Mouse (Mus musculus) lung, embryonic 14.5 days (tissue): ENCODE data around the gene B9d1. TPM values are rescaled to one million over a fixed set of nuclear protein-coding genes. Genes with fewer than 3 reads are reported as not detected.

Source experiments
- ATAC-seq: fragments of 200-750 bp; cut with Nextera tagmentation; 2 replicates; pipeline ENCODE4 v1.8.0; 2017; ENCODE audit warnings: mild to moderate bottlenecking, moderate TSS enrichment, moderate library complexity; ENCODE audit not compliant: insufficient read depth
- DNase-seq: peaks from one replicate; pipeline ENCODE4 v3.0.0-alpha.2; 2015
- H3K27ac ChIP-seq: fragments of 300-500 bp; sonication (generic); 2 replicates; pipeline ENCODE4 v1.5.1; 2014; ENCODE audit warnings: low read depth, mild to moderate bottlenecking, moderate library complexity
- H3K27me3 ChIP-seq: fragments of 300-500 bp; sonication (generic); 2 replicates; pipeline ENCODE4 v1.6.1; 2014; ENCODE audit warnings: low read length, control low read depth; ENCODE audit not compliant: insufficient read depth
- H3K36me3 ChIP-seq: fragments of 300-500 bp; sonication (generic); 2 replicates; pipeline ENCODE4 v1.6.1; 2014; ENCODE audit warnings: control low read depth; ENCODE audit not compliant: insufficient read depth
- H3K4me1 ChIP-seq: fragments of 300-500 bp; sonication (generic); 2 replicates; pipeline ENCODE4 v1.6.1; 2014; ENCODE audit warnings: antibody characterized with exemption, control low read depth; ENCODE audit not compliant: insufficient read depth
- H3K4me2 ChIP-seq: fragments of 300-500 bp; sonication (generic); 2 replicates; pipeline ENCODE4 v1.6.1; 2014; ENCODE audit warnings: mild to moderate bottlenecking
- H3K4me3 ChIP-seq: fragments of 300-500 bp; sonication (generic); 2 replicates; pipeline ENCODE4 v1.5.1; 2014; ENCODE audit warnings: low read depth, low read length
- H3K9ac ChIP-seq: fragments of 300-500 bp; sonication (generic); 2 replicates; pipeline ENCODE4 v1.6.1; 2014
- H3K9me3 ChIP-seq: fragments of 300-500 bp; sonication (generic); 2 replicates; pipeline ENCODE4 v1.6.1; 2016; ENCODE audit warnings: low read depth, low read length, control low read depth
- CTCF ChIP-seq: IDR thresholded peaks from 2 replicates; pipeline ENCODE4 v1.5.1; 2016; ENCODE audit warnings: antibody characterized with exemption, low read depth
- WGBS: fragments of 180-500 bp; shearing (Covaris S2); extraction: QIAGEN DNeasy Blood & Tissue Kit; methylation state at CpG from one replicate; pipeline ENCODE4 v1.1.7; 2014; 5-methylcytosine and 5-hydroxymethylcytosine counted together
- polyA plus RNA-seq: library from polyadenylated mRNA; unstranded; fragments of >200 nt; fragmentation: Nextera tagmentation; extraction: Ambion mirVana; gene quantifications from 2 replicates; pipeline ENCODE4 v1.2.1, GENCODE M21; 2014

B9d1 gene
- polyA plus RNA-seq, 1 experiment from 2014 or later, result 54.1 TPM

- H3K4me1 ChIP-seq, result no peaks in the 10 kb centered on the region
- 82% methylated on average over 2 of the region's 2 CpGs for WGBS
- ATAC-seq, result no peak
- no peaks in the 10 kb centered on the region for H3K9me3 ChIP-seq
- peaks cover 28% of the 10 kb centered on the region for H3K36me3 ChIP-seq
- H3K27me3 ChIP-seq, result no peaks in the 10 kb centered on the region
- H3K9ac ChIP-seq, result no peak overlapping the region
- H3K27ac ChIP-seq, result no peak overlapping the region
- no peak overlapping the region for H3K4me2 ChIP-seq
- TF ChIP-seq CTCF, result no peak
- no peak overlapping the region for H3K4me3 ChIP-seq
- DNase-seq, result no peak
Measured at GRCm38 (mm10) chr11:61541106-61541505, 36.2 kb downstream of the B9d1 start.

- TF ChIP-seq CTCF, result no peak
- Histone ChIP-seq H3K27ac (no peak overlapping the region), H3K4me3 (no peak overlapping the region), H3K9ac (no peak overlapping the region), H3K9me3 (no peaks in the 10 kb centered on the region), H3K4me1 (no peaks in the 10 kb centered on the region), H3K36me3 (peaks cover 23% of the 10 kb centered on the region), H3K27me3 (no peaks in the 10 kb centered on the region), H3K4me2 (no peak overlapping the region)
- DNase-seq (no peak), ATAC-seq (no peak)
- 81% methylated on average over 2 of the region's 2 CpGs for whole genome bisulfite sequencing
Measured at GRCm38 (mm10) chr11:61545586-61545985, 40.6 kb downstream of the B9d1 start.

GRCm38 (mm10) chr11:61546452-61546851 lies 41.5 kb downstream of the B9d1 start:
- H3K27ac ChIP-seq, result no peak overlapping the region
- peaks cover 23% of the 10 kb centered on the region for H3K36me3 ChIP-seq
- H3K4me2 ChIP-seq, result no peak overlapping the region
- no peak overlapping the region for H3K4me3 ChIP-seq
- no peak for TF ChIP-seq CTCF
- DNase-seq (no peak), ATAC-seq (no peak)
- H3K9ac ChIP-seq, result no peak overlapping the region
- H3K4me1 ChIP-seq, result no peaks in the 10 kb centered on the region
- no peaks in the 10 kb centered on the region for H3K9me3 ChIP-seq
- H3K27me3 ChIP-seq, result no peaks in the 10 kb centered on the region
- 70% methylated on average over 10 of the region's 10 CpGs for WGBS

GRCm38 (mm10) chr11:61547710-61548109 lies 42.8 kb downstream of the B9d1 start:
- no peak overlapping the region for H3K9ac ChIP-seq
- no peak for DNase-seq
- TF ChIP-seq CTCF, result no peak

GRCm38 (mm10) chr11:61550631-61551030 lies 45.7 kb downstream of the B9d1 start:
- Histone ChIP-seq H3K4me2 (no peak overlapping the region), H3K9me3 (no peaks in the 10 kb centered on the region), H3K9ac (no peak overlapping the region), H3K36me3 (peaks cover 9% of the 10 kb centered on the region), H3K4me3 (no peak overlapping the region), H3K27ac (no peak overlapping the region), H3K27me3 (no peaks in the 10 kb centered on the region), H3K4me1 (no peaks in the 10 kb centered on the region)
- ATAC-seq (no peak), DNase-seq (no peak)
- no peak for TF ChIP-seq CTCF

More at GRCm38 (mm10) chr11:61547710-61548109, 42.8 kb downstream of the B9d1 start:
- peaks cover 23% of the 10 kb centered on the region for H3K36me3 ChIP-seq
- H3K9me3 ChIP-seq, result no peaks in the 10 kb centered on the region
- H3K4me3 ChIP-seq, result no peak overlapping the region
- no peak for ATAC-seq
- H3K27ac ChIP-seq, result no peak overlapping the region
- WGBS, result 84% methylated on average over 4 of the region's 4 CpGs
- no peak overlapping the region for H3K4me2 ChIP-seq
- H3K27me3 ChIP-seq, result no peaks in the 10 kb centered on the region
- H3K4me1 ChIP-seq, result no peaks in the 10 kb centered on the region

- TF ChIP-seq CTCF, result no peak
Measured at GRCm38 (mm10) chr11:61553015-61553754, 48.2 kb downstream of the B9d1 start.

GRCm38 (mm10) chr11:61559572-61559971 lies 54.6 kb downstream of the B9d1 start:
- H3K4me3 ChIP-seq, result no peak overlapping the region
- 55% methylated on average over 5 of the region's 5 CpGs for WGBS
- no peaks in the 10 kb centered on the region for H3K4me1 ChIP-seq
- no peak for TF ChIP-seq CTCF
- no peaks in the 10 kb centered on the region for H3K36me3 ChIP-seq
- no peaks in the 10 kb centered on the region for H3K9me3 ChIP-seq
- DNase-seq, result no peak
- no peaks in the 10 kb centered on the region for H3K27me3 ChIP-seq
- no peak for ATAC-seq
- H3K9ac ChIP-seq, result no peak overlapping the region
- no peak overlapping the region for H3K27ac ChIP-seq
- no peak overlapping the region for H3K4me2 ChIP-seq

More at GRCm38 (mm10) chr11:61553015-61553754, 48.2 kb downstream of the B9d1 start:
- no peak overlapping the region for H3K4me2 ChIP-seq
- no peak for DNase-seq
- no peak overlapping the region for H3K27ac ChIP-seq
- no peaks in the 10 kb centered on the region for H3K4me1 ChIP-seq
- H3K36me3 ChIP-seq, result no peaks in the 10 kb centered on the region
- no peak overlapping the region for H3K4me3 ChIP-seq
- no peaks in the 10 kb centered on the region for H3K9me3 ChIP-seq
- H3K27me3 ChIP-seq, result no peaks in the 10 kb centered on the region
- WGBS, result 72% methylated on average over 3 of the region's 3 CpGs
- H3K9ac ChIP-seq, result no peak overlapping the region
- ATAC-seq, result no peak
